Mouse (Mus musculus) bone marrow macrophage, adult 2 months (primary cell): ENCODE results near the gene Hyal5.

Source experiments
- CTCF ChIP-seq: IDR thresholded peaks from 2 replicates; pipeline ENCODE4 v1.5.1; 2012; ENCODE audit warnings: low read depth, mild to moderate bottlenecking, low read length, moderate library complexity
- POLR2A ChIP-seq: IDR thresholded peaks from 2 replicates; pipeline ENCODE4 v1.6.1; 2012; ENCODE audit warnings: mild to moderate bottlenecking, low read depth, low read length, borderline replicate concordance

GRCm38 (mm10) chr6:24857697-24858096 lies at the start of gene Hyal5:
- TF ChIP-seq POLR2A (no peak), CTCF (no peak)
